Mouse (Mus musculus): ENCODE data around the gene Usp3.
A peak's percentile ranks its signal among the peaks of the same experiment; 100 is the strongest.

Gene Usp3

GRCm38 (mm10) chr9:66592708-66593612 lies at the start of gene Usp3:
Gene Usp3, minus strand, starts transcription at chr9:66593142.
- DNase-seq (ENCODE audit: low spot score) = peak; percentile 96

DNA sequence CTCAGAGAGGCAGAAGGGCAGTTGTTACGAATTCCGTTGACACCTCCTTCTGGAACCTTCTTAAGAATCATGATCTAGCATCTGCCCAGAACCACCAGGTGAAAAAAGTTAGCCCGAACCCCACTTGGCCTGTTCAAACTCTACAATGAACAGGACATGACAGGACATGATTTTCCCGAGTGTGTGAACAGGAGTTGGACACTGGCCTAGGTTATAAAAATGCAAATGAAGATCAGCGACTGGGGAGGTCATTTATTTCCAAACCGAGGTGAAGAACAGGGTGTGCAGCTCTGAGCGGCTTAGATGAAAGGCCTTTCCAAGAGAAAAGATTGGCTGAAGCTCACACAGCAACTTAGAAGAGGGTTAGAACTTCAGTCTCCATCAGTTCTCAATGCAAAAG lies 47.5 kb upstream of the Usp3 start:
- DNase-seq (ENCODE audit: low spot score) = no peak

- DNase-seq (ENCODE audit: low spot score) = no peak
Observed at GRCm38 (mm10) chr9:66639626-66640025, 46.7 kb upstream of the Usp3 start.

DNA sequence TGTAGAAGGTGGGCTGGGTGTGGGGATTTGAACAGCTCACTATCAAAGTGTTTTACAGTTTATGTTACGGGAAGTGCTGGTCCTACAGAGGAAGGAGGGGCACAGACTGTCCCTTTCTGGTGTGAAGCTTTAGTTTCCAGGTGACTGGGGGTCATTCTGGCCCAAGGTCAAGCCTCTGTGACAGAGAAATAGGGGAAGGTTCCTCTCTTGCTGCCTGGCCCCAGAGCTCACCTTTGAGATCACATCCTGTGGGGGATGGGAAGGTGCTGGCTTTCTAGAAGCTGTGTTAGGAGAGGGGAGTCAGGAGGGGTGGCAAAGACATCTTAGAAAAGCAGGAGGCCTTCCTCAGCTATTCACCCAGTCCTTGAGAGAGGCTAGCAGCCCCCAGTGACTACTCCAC lies 39.5 kb upstream of the Usp3 start:
- no peak for DNase-seq (ENCODE audit: low spot score)

- DNase-seq (ENCODE audit: low spot score) = no peak
Observed at GRCm38 (mm10) chr9:66630931-66631330, 38.0 kb upstream of the Usp3 start.

- no peak for DNase-seq (ENCODE audit: low spot score)
Observed at GRCm38 (mm10) chr9:66626661-66627060, 33.7 kb upstream of the Usp3 start.

DNA sequence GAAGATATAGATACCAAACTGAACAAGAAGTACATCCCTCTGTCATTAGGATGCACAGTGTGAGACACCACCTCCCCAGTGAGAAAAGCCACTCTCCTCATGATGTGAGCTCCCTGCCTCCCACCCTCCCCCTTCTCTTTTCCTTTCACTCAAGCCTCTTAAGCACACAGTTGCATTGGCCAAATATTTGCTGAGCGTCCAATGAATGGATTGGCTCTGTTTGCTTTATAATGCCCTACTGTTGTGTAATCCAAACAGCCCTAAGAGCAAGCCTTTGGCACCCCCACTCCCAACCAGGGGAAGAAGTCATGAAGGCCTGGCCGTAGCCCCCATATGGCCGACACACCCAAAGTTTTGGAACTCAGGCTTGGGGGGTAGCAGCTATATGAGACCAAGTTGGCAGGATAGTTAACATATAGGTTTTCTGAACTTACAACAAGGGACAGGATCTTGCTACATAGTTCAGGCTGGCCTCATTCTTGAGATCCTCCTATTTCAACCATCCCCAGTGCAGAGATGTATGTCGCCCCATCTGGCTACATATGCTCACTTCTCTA lies 33.1 kb upstream of the Usp3 start:
- no peak for DNase-seq (ENCODE audit: low spot score)

- DNase-seq (ENCODE audit: low spot score) = no peak
Observed at GRCm38 (mm10) chr9:66624873-66625272, 31.9 kb upstream of the Usp3 start.

DNA sequence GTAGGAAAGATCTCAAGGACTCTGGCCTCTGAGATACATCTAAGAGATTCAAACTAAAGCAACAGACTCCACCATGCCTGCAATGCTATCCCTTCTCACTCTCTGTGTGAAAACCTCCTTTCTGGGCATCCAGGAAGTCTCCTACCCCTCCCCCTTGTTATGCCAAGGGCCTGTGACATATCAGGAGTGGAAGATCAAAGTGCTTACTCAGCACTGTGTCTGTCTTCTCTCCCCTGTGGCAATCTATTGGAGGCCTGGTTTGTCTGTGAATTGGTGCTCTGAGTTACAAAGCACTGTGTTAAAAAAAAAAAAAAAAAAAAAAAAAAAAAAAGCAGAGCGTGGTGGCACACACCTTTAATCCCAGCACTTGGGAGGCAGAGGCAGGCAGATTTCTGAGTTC lies 30.7 kb upstream of the Usp3 start:
- DNase-seq (ENCODE audit: low spot score) = no peak

DNA sequence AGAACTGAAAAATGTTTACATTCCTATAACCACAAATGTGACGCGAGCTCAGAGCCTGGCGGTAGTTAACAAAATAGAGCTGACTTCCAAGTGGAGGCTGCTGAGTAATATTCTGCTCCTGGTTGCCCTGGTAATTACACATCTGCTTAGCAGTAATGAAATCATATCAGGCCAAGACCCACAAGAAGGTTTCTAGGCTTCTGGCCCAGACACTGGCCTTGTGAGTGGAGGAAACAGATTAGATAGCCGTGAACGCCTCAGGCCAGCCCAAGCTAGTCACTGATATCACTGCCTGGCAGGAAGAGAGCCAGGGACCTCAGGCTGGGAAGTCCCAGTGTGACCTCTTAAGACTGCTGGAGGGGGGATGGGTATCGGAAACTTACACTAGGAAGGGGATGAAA lies 27.6 kb upstream of the Usp3 start:
- peak; percentile 68 for DNase-seq (ENCODE audit: low spot score)

- DNase-seq (ENCODE audit: low spot score) = no peak
Observed at GRCm38 (mm10) chr9:66620055-66620454, 27.1 kb upstream of the Usp3 start.

DNA sequence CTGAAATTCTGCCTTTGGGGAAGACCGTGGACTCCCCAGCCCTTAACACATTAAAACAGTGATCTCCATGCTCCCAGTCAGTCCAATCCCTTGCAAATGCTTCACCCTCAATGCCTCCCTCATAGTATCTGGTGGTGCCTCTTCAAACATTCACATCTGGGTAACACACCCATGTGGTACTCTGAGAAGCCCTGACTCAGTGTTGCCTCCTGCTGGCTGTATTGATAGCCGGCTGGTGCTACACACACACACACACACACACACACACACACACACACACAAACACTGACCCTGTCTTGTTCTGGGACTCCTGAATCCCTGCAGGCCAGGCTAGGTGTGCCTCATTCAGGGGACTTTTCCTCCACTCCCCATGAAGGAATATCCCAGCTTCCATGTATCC lies 24.9 kb upstream of the Usp3 start:
- DNase-seq (ENCODE audit: low spot score) = no peak

- DNase-seq (ENCODE audit: low spot score) = no peak
Observed at GRCm38 (mm10) chr9:66616858-66617257, 23.9 kb upstream of the Usp3 start.

DNA sequence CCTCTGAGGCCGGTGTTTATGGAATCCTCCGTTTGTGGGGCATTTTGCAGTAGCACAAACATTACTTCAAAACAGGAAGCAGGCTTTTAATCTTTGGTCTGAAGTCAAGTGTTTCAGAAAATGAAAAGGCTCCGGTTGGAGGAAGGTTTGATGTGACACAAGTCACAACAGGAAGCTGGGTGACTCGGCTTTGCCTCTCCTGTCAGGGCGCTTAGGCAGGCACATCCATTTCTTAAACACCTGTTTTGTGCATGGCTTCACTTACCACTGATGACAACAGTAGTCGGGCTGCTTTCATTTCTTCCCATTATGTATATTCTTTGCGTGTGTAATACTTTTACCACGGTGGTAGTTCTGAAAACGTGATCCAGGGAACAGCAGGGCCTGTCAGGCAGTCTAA lies 22.2 kb upstream of the Usp3 start:
- DNase-seq (ENCODE audit: low spot score) = no peak

DNA sequence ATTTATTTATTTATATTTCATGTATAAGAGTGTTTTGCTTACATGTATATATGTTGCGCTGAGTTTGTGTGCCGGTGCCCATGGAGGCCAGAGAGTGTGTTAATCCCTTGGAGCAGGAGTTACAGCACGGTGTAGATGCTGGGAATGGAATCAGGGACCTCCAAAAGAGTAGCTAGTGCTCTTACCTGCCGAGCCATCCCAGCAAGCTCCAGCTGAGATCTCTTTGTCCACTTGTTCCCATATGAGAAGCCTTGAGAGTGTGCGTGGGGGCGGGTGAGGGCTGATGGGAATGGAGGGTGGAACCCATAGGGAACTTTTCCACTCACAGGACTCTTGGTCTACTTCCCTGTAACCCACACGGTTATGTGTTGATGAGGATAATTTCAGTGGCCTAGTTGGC lies 21.6 kb upstream of the Usp3 start:
- DNase-seq (ENCODE audit: low spot score) = no peak

DNA sequence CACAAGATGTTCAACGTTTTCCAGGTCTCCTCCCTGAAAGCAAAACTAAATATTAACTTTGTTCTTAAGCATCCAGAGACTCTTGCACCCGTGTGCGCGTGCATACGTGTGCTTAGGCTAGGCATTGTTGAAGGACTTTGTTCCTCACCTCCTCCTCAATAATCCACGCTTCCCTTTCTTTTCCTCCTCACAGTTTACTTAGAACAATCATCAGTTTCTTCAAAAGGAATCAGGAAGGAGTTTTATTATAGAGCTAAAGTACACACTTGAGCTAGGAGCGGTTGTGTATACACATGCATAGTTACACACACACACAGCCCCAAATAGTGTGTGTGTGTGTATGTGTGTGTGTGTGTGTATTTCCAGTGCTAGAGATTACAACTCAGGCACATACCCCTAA lies 20.7 kb upstream of the Usp3 start:
- no peak for DNase-seq (ENCODE audit: low spot score)

GRCm38 (mm10) chr9:66611478-66612093 lies 18.6 kb upstream of the Usp3 start:
- peak; percentile 60 for DNase-seq (ENCODE audit: low spot score)

- DNase-seq (ENCODE audit: low spot score) = no peak
Observed at GRCm38 (mm10) chr9:66608817-66609345, 15.9 kb upstream of the Usp3 start.

- DNase-seq (ENCODE audit: low spot score) = no peak
Observed at GRCm38 (mm10) chr9:66606851-66607250, 13.9 kb upstream of the Usp3 start.

GRCm38 (mm10) chr9:66605876-66606750 lies 13.2 kb upstream of the Usp3 start:
- DNase-seq (ENCODE audit: low spot score) = no peak

DNA sequence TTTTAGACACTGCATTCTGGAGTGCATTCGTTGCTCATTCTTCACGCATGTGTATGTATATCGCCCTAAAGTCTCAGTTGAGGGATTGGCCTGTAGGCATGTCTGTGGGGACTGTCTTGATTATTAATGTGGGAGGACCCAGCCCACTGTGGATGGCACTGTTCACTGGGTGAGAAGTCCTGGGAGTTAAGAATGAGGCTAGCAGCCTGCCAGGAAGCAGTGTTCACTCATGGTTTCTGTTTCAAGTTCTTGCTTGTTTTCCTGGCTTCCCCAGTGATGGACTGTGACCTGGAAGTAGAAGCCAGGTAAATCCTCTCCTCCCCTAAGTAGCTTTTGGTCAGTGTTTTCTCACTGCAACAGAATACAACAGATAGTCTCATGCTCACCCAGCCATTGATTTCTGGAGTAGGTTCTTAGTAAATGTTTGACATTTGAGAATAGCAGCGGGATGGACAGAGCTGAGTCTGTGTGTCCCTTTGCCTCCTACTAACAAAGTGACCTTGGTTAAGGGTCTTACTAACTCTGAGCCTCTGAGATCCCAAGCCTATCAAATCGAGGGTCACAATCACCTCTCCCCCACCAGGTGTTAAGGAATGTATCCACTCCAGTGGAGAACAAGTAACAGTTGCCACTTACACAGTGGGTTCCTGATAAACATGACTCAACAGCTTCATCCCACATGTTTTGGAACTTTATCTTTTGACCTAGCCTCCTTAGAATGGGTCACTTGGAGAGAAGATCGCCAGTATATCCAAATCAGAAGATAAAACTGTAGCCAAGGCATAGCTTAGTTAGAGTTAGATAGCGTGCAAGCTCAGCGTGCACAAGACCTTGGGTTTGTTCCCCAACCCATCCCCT lies 11.6 kb upstream of the Usp3 start:
- DNase-seq (ENCODE audit: low spot score) = no peak
